Mouse (Mus musculus): Measurements from ENCODE around the gene Xylt1. TPM values are rescaled to one million over a fixed set of nuclear protein-coding genes. Genes with fewer than 3 reads are reported as not detected.

The Xylt1 gene
- total RNA-seq (2021), result 1 to 10 TPM; 7.6 to 8.6 TPM
- long read RNA-seq, experiment 1, partial matches to known transcripts, result 0 of 2 reads
- long read RNA-seq, experiment 1, other reads (novel, unspliced or antisense), result 2 of 2 reads
- long read RNA-seq, experiment 2, partial matches to known transcripts, result 0 of 3 reads
- long read RNA-seq, experiment 2, other reads (novel, unspliced or antisense), result 3 of 3 reads

DNA sequence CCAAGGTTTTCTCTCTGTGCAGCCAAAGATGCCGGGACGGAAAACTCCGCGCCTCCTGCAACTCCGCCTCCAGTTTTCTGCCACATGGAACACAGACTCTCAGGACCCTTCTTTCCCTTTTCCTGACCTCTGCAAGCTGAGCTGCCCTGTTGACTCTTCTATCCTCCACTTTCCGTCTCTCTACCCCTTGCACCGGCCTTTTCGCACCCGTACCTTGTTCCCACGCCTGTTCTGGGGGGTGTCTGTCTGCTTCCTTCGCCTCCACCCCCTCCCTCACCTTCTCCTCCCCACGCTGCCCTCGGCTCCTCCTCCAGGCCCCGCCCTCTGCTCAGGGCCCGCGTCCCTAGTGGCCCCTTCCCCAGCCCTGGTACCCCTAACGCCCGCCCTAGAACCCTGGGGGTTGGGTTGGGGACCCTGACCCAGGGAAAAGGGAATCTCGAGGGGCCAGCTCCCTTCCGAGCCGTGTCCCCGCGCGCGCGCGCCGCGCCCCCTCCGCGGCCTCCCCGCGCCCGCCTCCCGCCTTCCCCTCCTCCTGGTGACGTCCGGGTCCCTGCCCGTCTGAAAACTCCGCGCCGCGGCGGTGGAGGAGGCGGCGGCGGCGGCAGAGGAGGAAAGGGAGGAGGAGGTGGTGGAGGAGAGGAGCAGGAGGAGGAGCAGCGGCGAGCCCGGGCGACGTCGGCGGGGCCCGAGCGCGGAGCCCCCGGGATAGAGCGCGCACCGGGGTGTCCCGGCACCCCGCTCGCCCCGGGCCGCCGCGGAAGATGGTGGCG, at the start of gene Xylt1:
Gene Xylt1 (plus strand): TSS at position 562 of the 770 bp plus-strand sequence.
- peak; percentile 63 to 78 for DNase-seq (ENCODE audit: low spot score in 2 of 2)

DNA sequence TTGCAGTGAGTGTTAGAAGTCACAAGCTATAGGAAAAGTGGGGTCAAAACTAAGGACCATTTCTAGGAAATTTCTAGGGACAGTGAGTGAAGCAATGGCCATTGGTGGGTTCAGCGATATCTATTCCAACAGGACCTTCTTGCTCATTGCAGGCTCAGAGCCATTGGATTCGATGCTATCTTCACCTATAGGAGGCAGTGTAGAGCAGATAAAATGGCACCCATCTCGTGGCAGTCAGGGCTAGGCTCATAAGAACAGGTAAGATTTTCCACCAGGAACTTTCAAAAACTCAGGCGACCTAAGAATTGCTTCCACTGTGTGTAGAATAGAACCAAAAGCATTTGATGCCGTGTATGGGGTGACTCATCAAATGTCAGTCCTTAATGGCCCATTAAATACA, 46.8 kb upstream of the Xylt1 start:
- DNase-seq (ENCODE audit: low spot score in 2 of 2), result no peak

DNA sequence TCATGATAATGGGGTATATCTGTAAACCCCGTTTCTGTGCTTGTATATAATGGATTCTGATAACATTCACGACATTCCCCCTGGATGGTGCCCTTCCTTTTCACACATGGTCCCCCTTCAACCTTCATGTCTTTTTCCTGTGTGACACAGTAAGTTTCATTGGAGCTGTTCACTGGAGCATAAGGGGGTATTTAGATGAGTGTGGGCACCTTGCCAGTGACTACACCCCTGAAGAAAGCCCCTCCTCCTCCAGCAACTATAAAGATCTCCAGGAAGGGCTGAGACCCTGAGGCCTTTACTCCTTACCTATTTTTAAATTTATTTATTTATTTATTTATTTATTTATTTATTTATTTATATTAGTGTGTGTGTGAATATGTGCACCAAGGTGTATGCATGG, 24.5 kb upstream of the Xylt1 start:
- no peak for DNase-seq (ENCODE audit: low spot score in 2 of 2)

DNA sequence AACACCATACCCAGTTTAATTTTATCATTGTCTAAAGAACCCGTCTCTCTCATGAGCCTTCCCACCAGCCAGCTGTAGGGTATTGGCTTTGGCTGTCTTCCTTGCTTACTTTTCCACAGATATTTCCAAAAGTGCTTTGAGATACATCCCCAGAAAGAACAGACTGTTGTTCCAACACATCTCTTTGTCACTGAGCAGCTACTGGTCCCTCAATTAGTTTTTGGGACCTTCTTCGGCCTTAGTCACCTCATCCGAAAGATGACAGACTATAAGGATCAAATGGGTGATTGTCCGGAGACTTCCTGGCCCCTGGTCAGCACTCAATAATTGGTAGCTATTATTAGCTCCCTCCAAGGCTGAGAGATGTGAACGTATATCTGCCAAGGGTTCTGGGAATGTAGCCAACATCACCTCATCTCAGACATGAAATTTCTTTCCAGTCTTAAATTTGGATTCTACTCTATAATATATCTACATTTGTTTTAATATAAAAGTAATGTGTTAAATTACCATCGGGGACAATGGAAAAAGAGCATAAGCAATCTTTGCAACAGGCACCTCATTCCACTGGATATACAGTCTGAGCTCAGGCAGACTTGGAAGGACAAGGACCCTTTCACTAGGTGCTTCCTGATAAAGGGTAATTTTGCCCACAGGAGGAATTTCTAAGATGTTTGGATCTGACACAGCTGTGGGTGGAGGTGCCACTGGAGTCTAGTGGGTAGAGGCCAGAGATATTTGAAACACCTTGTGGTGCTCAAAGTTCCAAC, 23.2 kb upstream of the Xylt1 start:
- no peak for DNase-seq (ENCODE audit: low spot score in 2 of 2)

GRCm38 (mm10) chr7:117361281-117361680, 19.5 kb upstream of the Xylt1 start:
- DNase-seq (ENCODE audit: low spot score in 2 of 2), result no peak

- no peak for DNase-seq (ENCODE audit: low spot score in 2 of 2)
Observed at GRCm38 (mm10) chr7:117362493-117362892, 18.3 kb upstream of the Xylt1 start.

GRCm38 (mm10) chr7:117368647-117369289, 12.0 kb upstream of the Xylt1 start:
- no peak for DNase-seq (ENCODE audit: low spot score in 2 of 2)

- no peak for DNase-seq (ENCODE audit: low spot score in 2 of 2)
Observed at GRCm38 (mm10) chr7:117369290-117369941, 11.4 kb upstream of the Xylt1 start.

DNA sequence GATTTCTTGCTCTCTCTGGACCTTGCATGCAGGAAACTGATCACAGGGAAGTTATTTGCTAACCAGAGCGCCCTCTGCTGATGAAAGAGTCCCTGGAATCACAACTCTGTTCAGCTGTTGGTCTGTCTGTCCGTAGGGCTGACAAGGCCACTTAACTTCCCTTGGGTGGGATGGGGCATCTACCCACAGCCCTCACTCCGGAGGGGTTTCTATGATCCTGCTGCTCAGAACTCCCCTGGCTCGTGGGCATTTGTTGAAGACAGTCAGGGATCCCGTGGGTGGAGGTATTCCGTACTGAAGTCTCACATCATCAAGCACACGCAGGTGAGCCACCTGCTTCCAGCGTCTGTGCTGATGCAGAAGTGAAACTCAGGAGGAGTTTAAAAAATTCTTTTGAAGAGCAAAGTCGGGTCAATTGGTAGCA, 4.9 kb upstream of the Xylt1 start:
- peak; percentile 34 to 69 for DNase-seq (ENCODE audit: low spot score in 2 of 2)

DNA sequence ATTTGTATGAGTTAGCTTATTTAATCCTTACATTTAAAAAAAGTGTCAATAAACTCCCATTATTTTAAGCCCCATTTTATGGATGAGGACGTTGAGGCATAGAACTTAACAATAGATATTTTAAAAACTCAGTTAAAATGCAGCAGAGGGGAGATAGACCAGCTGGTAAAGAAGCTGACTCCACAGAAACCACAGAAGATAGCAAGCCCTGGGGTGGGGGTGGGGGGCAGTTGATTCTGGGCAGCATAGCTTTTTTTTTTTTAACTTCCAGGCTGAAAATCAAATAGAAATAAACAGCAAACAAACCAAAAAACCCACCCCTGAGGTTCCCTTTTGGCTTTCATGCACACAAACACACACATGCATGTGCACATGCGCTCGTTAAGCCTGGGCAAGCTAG, 3.6 kb upstream of the Xylt1 start:
- no peak for DNase-seq (ENCODE audit: low spot score in 2 of 2)

- no peak for DNase-seq (ENCODE audit: low spot score in 2 of 2)
Observed at GRCm38 (mm10) chr7:117380036-117380417, 752 bp upstream of the Xylt1 start.

GRCm38 (mm10) chr7:117381188-117381981, 606 bp downstream of the Xylt1 start:
- DNase-seq (ENCODE audit: low spot score in 2 of 2), result peak; percentile 53 to 61

GRCm38 (mm10) chr7:117382006-117382405, 1.2 kb downstream of the Xylt1 start:
- no peak for DNase-seq (ENCODE audit: low spot score in 2 of 2)

- DNase-seq (ENCODE audit: low spot score in 2 of 2), result peak in 1 of 2 experiments; percentile 30
Observed at GRCm38 (mm10) chr7:117383147-117383940, 2.6 kb downstream of the Xylt1 start.

- DNase-seq (ENCODE audit: low spot score in 2 of 2), result no peak
Observed at GRCm38 (mm10) chr7:117386376-117386775, 5.6 kb downstream of the Xylt1 start.

DNA sequence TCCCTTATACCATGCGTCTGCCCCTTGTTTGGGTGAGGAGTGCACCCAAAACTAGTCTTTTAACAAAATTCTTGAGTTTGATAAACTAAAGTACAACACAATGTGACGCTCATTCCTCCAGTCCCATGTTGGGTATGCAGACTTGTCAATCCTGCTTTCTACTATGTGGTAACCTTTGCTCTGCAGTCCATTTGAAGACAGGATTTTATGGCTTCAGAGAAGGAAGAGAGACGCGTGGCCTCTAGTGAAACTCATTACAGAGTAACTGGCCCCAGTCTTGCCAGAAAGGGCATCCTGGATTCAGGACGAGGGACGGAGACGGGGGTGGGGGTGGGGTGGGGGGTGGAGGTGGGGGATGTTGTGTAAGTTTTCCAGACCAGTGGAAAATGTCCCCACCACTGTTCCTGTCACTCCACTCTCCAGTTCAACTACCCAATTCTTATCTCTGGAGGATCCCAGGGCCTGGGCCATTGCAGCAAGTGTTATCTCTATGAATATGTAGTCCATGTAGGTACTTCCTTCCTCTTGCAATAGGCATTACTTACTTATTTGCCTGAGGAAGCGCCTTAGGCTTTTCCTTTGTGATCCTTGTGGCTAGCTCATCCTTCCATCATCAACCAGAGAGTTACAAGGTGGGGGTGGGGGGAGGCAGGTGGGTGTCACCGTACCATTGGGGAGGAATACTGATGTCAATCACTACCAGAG, 7.7 kb downstream of the Xylt1 start:
- DNase-seq (ENCODE audit: low spot score in 2 of 2), result no peak

DNA sequence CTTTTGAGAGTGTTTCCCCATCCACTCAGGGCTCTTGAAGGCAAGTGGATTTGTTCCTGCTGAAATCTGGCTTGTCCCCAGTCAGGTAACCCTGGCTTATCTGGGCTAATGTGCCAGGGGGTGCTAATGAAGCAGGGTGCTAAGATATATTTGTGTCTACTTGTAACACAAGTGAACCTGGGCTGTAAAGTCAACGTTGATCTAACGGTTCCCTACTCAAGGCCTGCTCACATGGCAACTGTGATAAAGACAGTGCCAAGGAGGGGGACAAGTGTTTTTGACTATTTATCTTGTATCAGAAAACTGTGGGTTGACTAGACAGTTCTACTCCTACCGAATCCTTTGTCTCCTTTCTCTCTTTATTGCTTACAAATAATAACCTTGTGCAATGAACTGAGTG, 8.3 kb downstream of the Xylt1 start:
- DNase-seq (ENCODE audit: low spot score in 2 of 2), result no peak

DNA sequence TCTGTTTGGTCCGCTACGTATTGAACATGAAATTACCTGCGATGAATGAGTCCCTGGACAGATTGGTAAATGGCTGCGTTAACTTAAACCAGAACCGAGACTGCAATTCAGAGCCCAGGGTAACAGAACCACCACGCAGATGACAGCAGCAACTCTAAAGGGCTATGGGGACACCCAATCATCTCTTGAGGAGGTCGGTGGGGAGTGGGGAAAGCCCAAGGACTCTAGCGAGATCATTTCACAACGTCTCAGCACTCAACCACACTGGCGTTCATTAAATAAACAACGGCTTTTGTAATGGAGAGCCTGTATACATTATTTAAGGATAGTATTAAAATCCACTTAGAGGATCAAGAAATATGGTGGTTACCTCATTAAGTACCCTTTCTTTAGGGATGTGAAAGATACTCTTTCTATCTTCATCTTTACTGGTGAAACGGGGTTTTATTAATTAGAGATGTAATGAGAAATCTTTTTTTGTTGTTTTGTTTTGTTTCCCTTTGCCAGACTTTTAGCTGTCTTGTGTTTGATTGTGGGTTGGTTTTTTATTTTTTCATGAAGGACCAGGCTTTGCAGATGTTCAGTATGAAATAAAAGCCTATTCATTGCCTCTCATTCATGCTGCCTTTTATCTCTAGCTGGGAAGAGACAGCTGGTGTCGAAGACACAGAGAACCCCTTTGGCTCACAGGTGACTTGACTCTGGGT, 12.2 kb downstream of the Xylt1 start:
- DNase-seq (ENCODE audit: low spot score in 2 of 2), result no peak
